Mouse (Mus musculus) embryonic fibroblast, embryonic 13.5 days (primary cell): ENCODE measurements around the gene Hook2. TPM values are rescaled to one million over a fixed set of nuclear protein-coding genes. Genes with fewer than 3 reads are reported as not detected.

Experiments
- H3K27ac ChIP-seq: 2 replicates; pipeline ENCODE4 v1.5.1; 2012; ENCODE audit warnings: low read length, control low read depth, inconsistent platforms; ENCODE audit not compliant: insufficient read depth
- H3K4me1 ChIP-seq: 2 replicates; pipeline ENCODE4 v1.6.1; 2011; ENCODE audit warnings: low read length; ENCODE audit not compliant: control insufficient read depth, insufficient read depth
- H3K4me3 ChIP-seq: 2 replicates; pipeline ENCODE4 v1.5.1; 2011; ENCODE audit warnings: mild to moderate bottlenecking, control low read depth, low read length; ENCODE audit not compliant: insufficient read depth
- CTCF ChIP-seq: IDR thresholded peaks from 2 replicates; pipeline ENCODE4 v1.5.1; 2011; ENCODE audit warnings: mild to moderate bottlenecking, control low read depth, low read length, moderate library complexity, borderline replicate concordance; ENCODE audit not compliant: insufficient read depth
- POLR2A ChIP-seq: IDR thresholded peaks from 2 replicates; pipeline ENCODE4 v1.6.1; 2011; ENCODE audit warnings: low read depth, mild to moderate bottlenecking, control low read depth, low read length, moderate library complexity
- polyA plus RNA-seq: library from polyadenylated mRNA; stranded (reverse); fragments of >200 nt; gene quantifications from 2 replicates; pipeline ENCODE4 v1.2.4, GENCODE M21; 2011; ENCODE audit warnings: low read depth; ENCODE audit not compliant: missing spikeins, insufficient read length

Gene Hook2
- polyA plus RNA-seq, 1 experiment = 8.1 TPM

GRCm38 (mm10) chr8:85026670-85027515, 36.5 kb downstream of the Hook2 start, which contains the start of gene Trir:
TSS of gene Trir (plus strand) at chr8:85026823.
- Histone ChIP-seq H3K4me3 (peak within 1 kb of the TSS; percentile 94), H3K4me1 (peaks cover 13% of the 10 kb centered on the region), H3K27ac (peak within 1 kb of the TSS; percentile 80)
- no peak for TF ChIP-seq CTCF
- peak; percentile 95 for TF ChIP-seq POLR2A

- peaks cover 13% of the 10 kb centered on the region for H3K4me1 ChIP-seq
- H3K4me3 ChIP-seq = peak overlapping the region; percentile 94
- TF ChIP-seq CTCF (no peak), POLR2A (0 out of 2 replicates have a peak, but pooled peaks have one; percentile 2)
- peak overlapping the region; percentile 6; the same call in 1 of the 2 replicates for H3K27ac ChIP-seq
Observed at GRCm38 (mm10) chr8:85027516-85027855, 37.1 kb downstream of the Hook2 start.

DNA sequence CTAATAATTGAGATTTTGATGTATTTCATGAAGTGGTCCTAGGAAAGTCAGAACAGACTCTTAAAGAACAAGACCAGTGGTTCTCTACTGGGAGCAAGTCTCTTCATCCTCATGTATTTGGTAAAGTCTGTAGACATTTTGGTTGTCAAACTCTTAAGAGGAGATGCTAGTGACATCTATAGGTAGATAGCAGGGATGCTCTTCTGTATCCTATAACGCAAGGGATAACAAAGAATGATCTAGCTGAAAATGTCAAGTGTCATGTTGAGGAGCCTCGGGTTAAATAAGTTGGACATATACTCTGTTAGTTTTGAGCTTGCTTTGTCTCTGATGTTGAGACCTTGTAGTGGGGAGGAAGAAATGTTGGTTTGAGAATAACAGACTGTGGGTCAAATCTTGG, 37.5 kb downstream of the Hook2 start:
- Histone ChIP-seq H3K4me1 (peaks cover 14% of the 10 kb centered on the region), H3K4me3 (peak overlapping the region; percentile 94), H3K27ac (no peak overlapping the region)
- TF ChIP-seq CTCF = no peak
- no peak for TF ChIP-seq POLR2A

DNA sequence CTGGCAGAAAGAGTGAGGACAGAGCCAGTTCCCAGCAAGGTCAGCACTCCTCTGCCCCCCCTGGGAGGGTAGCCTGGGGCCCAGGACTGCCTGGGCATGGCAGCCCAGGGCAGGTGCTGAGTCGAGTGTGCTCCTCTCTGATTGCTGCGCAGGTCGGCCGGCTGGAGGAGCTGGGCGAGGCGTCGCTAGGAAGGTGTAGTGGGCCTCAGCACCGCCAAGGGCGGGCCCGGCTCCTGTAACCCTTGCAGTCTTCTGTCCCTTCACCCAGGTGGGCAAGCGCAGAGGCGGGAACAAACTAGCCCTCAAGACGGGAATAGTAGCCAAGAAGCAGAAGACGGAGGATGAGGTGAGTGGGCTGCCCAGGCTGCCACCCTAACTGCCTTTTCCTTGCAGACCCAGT, 38.9 kb downstream of the Hook2 start:
- Histone ChIP-seq H3K4me3 (peak overlapping the region; percentile 94; the same call in 1 of the 2 replicates), H3K4me1 (peaks cover 12% of the 10 kb centered on the region), H3K27ac (no peak overlapping the region)
- TF ChIP-seq CTCF = no peak
- TF ChIP-seq POLR2A = no peak

DNA sequence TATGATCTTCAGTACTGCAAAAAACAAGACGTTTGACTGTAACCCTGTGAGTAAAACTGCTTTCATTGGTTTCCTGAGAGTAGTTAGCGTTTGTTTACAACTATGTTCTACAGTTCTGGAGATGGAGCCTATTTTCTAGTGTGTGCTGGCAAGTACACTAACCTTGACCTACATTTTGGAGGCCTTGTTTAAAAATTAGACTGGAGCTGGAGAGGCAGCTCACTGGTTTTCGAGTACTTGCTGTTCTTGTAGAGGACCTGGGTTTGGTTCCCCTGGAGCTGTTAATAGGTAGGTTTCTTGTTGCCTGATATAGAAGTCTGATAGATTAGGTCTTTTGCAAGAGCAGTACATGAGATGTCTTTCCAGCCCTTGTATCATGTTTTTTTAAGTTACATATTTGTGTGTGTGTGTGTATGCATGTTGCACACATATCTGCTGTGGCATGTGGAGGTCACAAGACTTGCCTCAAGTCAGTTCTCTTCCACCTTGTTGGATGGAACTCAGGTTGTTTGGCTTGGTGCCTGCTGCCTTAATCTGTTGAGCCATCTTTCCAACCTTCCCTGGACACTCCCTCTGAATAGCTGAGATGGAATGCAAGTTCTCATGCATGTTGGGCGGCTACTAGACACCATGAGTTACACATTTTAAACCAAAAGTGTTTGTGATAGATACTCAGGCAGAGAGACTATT, 42.4 kb downstream of the Hook2 start:
- Histone ChIP-seq H3K27ac (no peak overlapping the region), H3K4me3 (no peak overlapping the region), H3K4me1 (peaks cover 16% of the 10 kb centered on the region)
- TF ChIP-seq POLR2A = no peak
- TF ChIP-seq CTCF = no peak

DNA sequence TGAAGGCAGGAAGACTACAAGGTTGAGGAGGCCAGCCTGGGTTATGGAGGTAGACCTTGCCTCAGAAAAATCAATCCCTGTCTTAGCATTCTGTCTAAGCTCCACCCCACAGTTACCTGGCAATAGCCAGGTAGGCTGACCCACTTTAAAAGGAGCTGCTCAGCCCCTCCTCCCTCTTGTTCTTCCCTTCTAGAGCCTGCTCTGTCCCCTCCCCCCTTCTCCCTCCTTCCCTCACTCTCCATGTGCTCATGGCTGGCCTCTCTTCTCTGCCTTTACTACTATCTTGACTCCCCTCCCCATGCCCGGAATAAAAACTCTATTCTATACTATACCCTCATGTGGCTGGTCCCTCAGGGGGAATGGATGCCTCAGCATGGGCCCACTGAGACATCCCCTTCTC, 43.5 kb downstream of the Hook2 start:
- TF ChIP-seq POLR2A (no peak), CTCF (no peak)
- H3K27ac ChIP-seq = no peak overlapping the region
- no peak overlapping the region for H3K4me3 ChIP-seq
- H3K4me1 ChIP-seq = peaks cover 12% of the 10 kb centered on the region

GRCm38 (mm10) chr8:85034764-85035163, 44.4 kb downstream of the Hook2 start:
- H3K4me3 ChIP-seq = peak overlapping the region; percentile 13
- peaks cover 12% of the 10 kb centered on the region for H3K4me1 ChIP-seq
- TF ChIP-seq POLR2A = peak; percentile 27; the same call in 1 of the 2 replicates
- TF ChIP-seq CTCF = no peak
- H3K27ac ChIP-seq = peak overlapping the region; percentile 91

DNA sequence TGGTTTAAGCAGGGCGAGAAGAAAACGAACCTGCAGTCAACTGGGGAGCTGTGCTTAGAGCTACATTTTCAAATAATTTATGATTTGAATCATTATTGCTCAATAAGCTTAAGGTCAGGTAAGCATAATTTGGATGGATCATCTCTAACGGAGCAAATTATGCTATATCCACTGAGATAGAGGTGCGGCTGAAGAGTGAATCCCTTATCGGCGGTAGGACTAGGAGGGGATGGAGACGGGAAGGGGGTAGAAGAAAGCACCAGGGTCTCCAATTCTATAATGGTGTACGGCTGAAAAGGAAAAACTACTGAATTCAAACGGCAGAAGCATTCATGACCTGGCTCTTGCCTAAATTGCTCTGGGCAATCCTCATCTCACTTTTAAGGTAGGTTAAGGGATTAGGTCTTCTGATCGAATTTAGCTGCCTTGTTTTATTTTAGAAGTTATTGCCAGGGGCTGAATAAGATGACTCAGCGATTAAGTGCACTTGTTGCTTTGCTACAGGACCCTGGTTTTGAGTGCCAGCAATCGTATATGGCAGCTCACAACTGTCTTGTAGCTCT, 44.8 kb downstream of the Hook2 start:
- TF ChIP-seq CTCF = no peak
- no peak for TF ChIP-seq POLR2A
- Histone ChIP-seq H3K4me3 (peak overlapping the region; percentile 79), H3K4me1 (peaks cover 12% of the 10 kb centered on the region), H3K27ac (peak overlapping the region; percentile 91)

GRCm38 (mm10) chr8:85035728-85036310, 45.4 kb downstream of the Hook2 start:
- Histone ChIP-seq H3K4me3 (peak overlapping the region; percentile 79), H3K4me1 (peaks cover 15% of the 10 kb centered on the region), H3K27ac (peak overlapping the region; percentile 91)
- TF ChIP-seq POLR2A (peak; percentile 40), CTCF (no peak)

DNA sequence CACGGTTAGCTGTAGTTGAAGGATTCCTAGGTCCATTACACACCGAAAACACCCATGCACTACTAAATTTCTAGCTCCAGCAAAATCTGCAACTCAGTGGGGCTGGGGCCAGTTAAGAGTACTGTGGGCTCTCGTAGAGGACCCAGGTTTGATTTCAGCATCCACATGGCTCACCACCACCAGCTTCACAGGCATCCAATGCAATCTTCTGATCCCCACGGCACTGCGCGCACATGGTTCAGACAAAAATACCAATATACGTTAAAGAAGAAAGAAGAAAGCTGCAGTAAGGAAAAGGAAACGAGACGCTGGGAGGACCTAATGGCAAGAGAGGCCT, 45.9 kb downstream of the Hook2 start:
- Histone ChIP-seq H3K4me3 (peak overlapping the region; percentile 79), H3K27ac (peak overlapping the region; percentile 91), H3K4me1 (peaks cover 19% of the 10 kb centered on the region)
- TF ChIP-seq POLR2A = peak; percentile 66
- TF ChIP-seq CTCF = no peak
